Comparison of ENCODE assay signal across 8 mouse cellular contexts in genomic region chr19:23860151-23860820, GRCm38 (mm10).
DNase-seq lines count a peak whose midpoint lies in the region; ATAC-seq and TF ChIP-seq lines count a peak whose summit lies in the region.

No protein-coding gene starts in this region.

- TF ChIP-seq CTCF in hindbrain, postnatal 0 days (IDR thresholded peaks at IDR 0.05; ENCODE audit: low read depth): peak; percentile 74

- no peak for ATAC-seq in hindbrain, postnatal 0 days
- no peak for ATAC-seq in erythroblast, adult 5-6 weeks (replicated peaks; ENCODE audit: low FRiP score, poor library complexity, severe bottlenecking)

- no peak overlapping the region for H3K4me3 ChIP-seq in hindbrain, postnatal 0 days (ENCODE audit: low read length)

- WGBS in hindbrain, postnatal 0 days: 30% methylated on average over 13 of the region's 13 CpGs

- H3K9me3 ChIP-seq in hindbrain, postnatal 0 days (ENCODE audit: low read length): no peaks in the 10 kb centered on the region

- H3K27ac ChIP-seq in hindbrain, postnatal 0 days: no peak overlapping the region

- no peaks in the 10 kb centered on the region for H3K36me3 ChIP-seq in hindbrain, postnatal 0 days (ENCODE audit: insufficient read depth, low read length)

- DNase-seq in adrenal gland, adult (ENCODE audit: inconsistent age in 2 of 2, low spot score in 1 of 2): peak; percentile 16 to 71
- DNase-seq in adrenal gland, postnatal 4 days (ENCODE audit: low spot score in 2 of 2): no peak
- DNase-seq in ovary, postnatal 36 days (ENCODE audit: low spot score): peak; percentile 17
- no peak for DNase-seq in ovary, adult 18-20 months (ENCODE audit: low spot score)
- DNase-seq in embryo, embryonic 11 days: peak; percentile 71
- peak; percentile 70 for DNase-seq in hindbrain, postnatal 0 days (ENCODE audit: low spot score)
- peak; percentile 63 for DNase-seq in mesoderm, embryonic 11.5 days (ENCODE audit: low read depth, low spot score)

- no peaks in the 10 kb centered on the region for H3K27me3 ChIP-seq in hindbrain, postnatal 0 days (ENCODE audit: insufficient read depth, low read length)

- no peak overlapping the region for H3K4me2 ChIP-seq in hindbrain, postnatal 0 days (ENCODE audit: low read depth, low read length)

- no peaks in the 10 kb centered on the region; the same call in 1 of the 2 replicates for H3K4me1 ChIP-seq in hindbrain, postnatal 0 days (ENCODE audit: insufficient read depth, low read length)

- H3K9ac ChIP-seq in hindbrain, postnatal 0 days (replicated peaks; ENCODE audit: low read length): no peak overlapping the region

Comparison
In these comparisons a context has a peak if more than half of its experiments do, and no peak if none do; other contexts are left out.
1. DNase-seq: peak in adrenal gland, adult (2 of 2), ovary, postnatal 36 days (single experiment), embryo, embryonic 11 days (single experiment), hindbrain, postnatal 0 days (single experiment) and mesoderm, embryonic 11.5 days (single experiment); none in adrenal gland, postnatal 4 days (0 of 2) and ovary, adult 18-20 months (single experiment).